Mouse (Mus musculus): ENCODE results near the gene Sec31b. TPM values are rescaled to one million over a fixed set of nuclear protein-coding genes. Genes with fewer than 3 reads are reported as not detected.
A peak's percentile ranks its signal among the peaks of the same experiment; 100 is the strongest.

Sec31b gene
- polyA plus RNA-seq, 1 experiment: 1.1 TPM

- Histone ChIP-seq H3K4me1 (ENCODE audit: control insufficient read depth, insufficient read depth, low read length) (peaks cover 3% of the 10 kb centered on the region; the same call in 1 of the 2 replicates), H3K27ac (ENCODE audit: insufficient read depth, low read length) (no peak overlapping the region), H3K4me3 (ENCODE audit: insufficient read depth, low read length) (no peak overlapping the region)
- no peak for TF ChIP-seq CTCF (IDR thresholded peaks at IDR 0.05; ENCODE audit: borderline replicate concordance, insufficient read depth, low read length)
- no peak for TF ChIP-seq POLR2A (IDR thresholded peaks at IDR 0.05; ENCODE audit: low read depth, low read length)
Observed at GRCm38 (mm10) chr19:44567763-44568162, 22.1 kb upstream of the Sec31b start.

- Histone ChIP-seq H3K4me3 (ENCODE audit: insufficient read depth, low read length) (no peak overlapping the region), H3K27ac (ENCODE audit: insufficient read depth, low read length) (no peak overlapping the region), H3K4me1 (ENCODE audit: control insufficient read depth, insufficient read depth, low read length) (peaks cover 3% of the 10 kb centered on the region; the same call in 1 of the 2 replicates)
- TF ChIP-seq POLR2A (IDR thresholded peaks at IDR 0.05; ENCODE audit: low read depth, low read length) (no peak), CTCF (IDR thresholded peaks at IDR 0.05; ENCODE audit: borderline replicate concordance, insufficient read depth, low read length) (no peak)
Observed at GRCm38 (mm10) chr19:44564006-44564405, 18.3 kb upstream of the Sec31b start.

- Histone ChIP-seq H3K4me3 (ENCODE audit: insufficient read depth, low read length) (peak within 1 kb of the TSS; percentile 95), H3K4me1 (ENCODE audit: control insufficient read depth, insufficient read depth, low read length) (peaks cover 3% of the 10 kb centered on the region; the same call in 1 of the 2 replicates), H3K27ac (ENCODE audit: insufficient read depth, low read length) (peak within 1 kb of the TSS; percentile 53; the same call in 1 of the 2 replicates)
- TF ChIP-seq POLR2A (IDR thresholded peaks at IDR 0.05; ENCODE audit: low read depth, low read length): peak; percentile 79
- peak; percentile 75; the same call in 1 of the 2 replicates for TF ChIP-seq CTCF (IDR thresholded peaks at IDR 0.05; ENCODE audit: borderline replicate concordance, insufficient read depth, low read length)
Observed at GRCm38 (mm10) chr19:44562652-44563206, 17.1 kb upstream of the Sec31b start, which contains the start of gene Hif1an. Gene Hif1an, plus strand, starts transcription at chr19:44562850.

GRCm38 (mm10) chr19:44554861-44555590, 9.4 kb upstream of the Sec31b start, which contains the start of gene Ndufb8:
Gene Ndufb8, minus strand, starts transcription at chr19:44555440.
- TF ChIP-seq CTCF (IDR thresholded peaks at IDR 0.05; ENCODE audit: borderline replicate concordance, insufficient read depth, low read length): no peak
- peak; percentile 95 for TF ChIP-seq POLR2A (IDR thresholded peaks at IDR 0.05; ENCODE audit: low read depth, low read length)
- Histone ChIP-seq H3K4me3 (ENCODE audit: insufficient read depth, low read length) (peak within 1 kb of the TSS; percentile 85), H3K27ac (ENCODE audit: insufficient read depth, low read length) (no peak within 1 kb of the TSS), H3K4me1 (ENCODE audit: control insufficient read depth, insufficient read depth, low read length) (peaks cover 2% of the 10 kb centered on the region; the same call in 1 of the 2 replicates)

- H3K4me1 ChIP-seq (ENCODE audit: control insufficient read depth, insufficient read depth, low read length): peaks cover 2% of the 10 kb centered on the region; the same call in 1 of the 2 replicates
- peak overlapping the region; percentile 85 for H3K4me3 ChIP-seq (ENCODE audit: insufficient read depth, low read length)
- TF ChIP-seq POLR2A (IDR thresholded peaks at IDR 0.05; ENCODE audit: low read depth, low read length): no peak
- TF ChIP-seq CTCF (IDR thresholded peaks at IDR 0.05; ENCODE audit: borderline replicate concordance, insufficient read depth, low read length): no peak
- H3K27ac ChIP-seq (ENCODE audit: insufficient read depth, low read length): no peak overlapping the region
Observed at GRCm38 (mm10) chr19:44554490-44554860, 8.8 kb upstream of the Sec31b start.

GRCm38 (mm10) chr19:44553286-44553685, 7.6 kb upstream of the Sec31b start:
- no peak overlapping the region for H3K27ac ChIP-seq (ENCODE audit: insufficient read depth, low read length)
- no peak for TF ChIP-seq CTCF (IDR thresholded peaks at IDR 0.05; ENCODE audit: borderline replicate concordance, insufficient read depth, low read length)
- TF ChIP-seq POLR2A (IDR thresholded peaks at IDR 0.05; ENCODE audit: low read depth, low read length): no peak
- H3K4me1 ChIP-seq (ENCODE audit: control insufficient read depth, insufficient read depth, low read length): peaks cover 2% of the 10 kb centered on the region; the same call in 1 of the 2 replicates
- H3K4me3 ChIP-seq (ENCODE audit: insufficient read depth, low read length): no peak overlapping the region

- TF ChIP-seq CTCF (IDR thresholded peaks at IDR 0.05; ENCODE audit: borderline replicate concordance, insufficient read depth, low read length) (no peak), POLR2A (IDR thresholded peaks at IDR 0.05; ENCODE audit: low read depth, low read length) (no peak)
- Histone ChIP-seq H3K4me1 (ENCODE audit: control insufficient read depth, insufficient read depth, low read length) (peaks cover 2% of the 10 kb centered on the region; the same call in 1 of the 2 replicates), H3K27ac (ENCODE audit: insufficient read depth, low read length) (no peak within 1 kb of the TSS), H3K4me3 (ENCODE audit: insufficient read depth, low read length) (no peak within 1 kb of the TSS)
Observed at GRCm38 (mm10) chr19:44552731-44553130, 7.1 kb upstream of the Sec31b start, which contains the start of gene Gm20538. Gene Gm20538, minus strand, starts transcription at chr19:44552831.

GRCm38 (mm10) chr19:44544775-44545174, 889 bp downstream of the Sec31b start:
- TF ChIP-seq POLR2A (IDR thresholded peaks at IDR 0.05; ENCODE audit: low read depth, low read length): no peak
- TF ChIP-seq CTCF (IDR thresholded peaks at IDR 0.05; ENCODE audit: borderline replicate concordance, insufficient read depth, low read length): peak; percentile 86; the same call in 1 of the 2 replicates
- H3K4me1 ChIP-seq (ENCODE audit: control insufficient read depth, insufficient read depth, low read length): no peaks in the 10 kb centered on the region
- H3K27ac ChIP-seq (ENCODE audit: insufficient read depth, low read length): no peak overlapping the region
- H3K4me3 ChIP-seq (ENCODE audit: insufficient read depth, low read length): no peak overlapping the region

- Histone ChIP-seq H3K27ac (ENCODE audit: insufficient read depth, low read length) (no peak overlapping the region), H3K4me3 (ENCODE audit: insufficient read depth, low read length) (no peak overlapping the region), H3K4me1 (ENCODE audit: control insufficient read depth, insufficient read depth, low read length) (no peaks in the 10 kb centered on the region)
- TF ChIP-seq CTCF (IDR thresholded peaks at IDR 0.05; ENCODE audit: borderline replicate concordance, insufficient read depth, low read length) (no peak), POLR2A (IDR thresholded peaks at IDR 0.05; ENCODE audit: low read depth, low read length) (no peak)
Observed at GRCm38 (mm10) chr19:44544372-44544771, 1.3 kb downstream of the Sec31b start.

All from embryonic fibroblast, embryonic 13.5 days (primary cell).